13 mouse cellular contexts compared by ENCODE assay signal in genomic region chr15:80685603-80685895, GRCm38 (mm10). TPM values are rescaled to one million over a fixed set of nuclear protein-coding genes. Genes with fewer than 3 reads are reported as not detected.
A peak's percentile ranks its signal among the peaks of the same experiment; 100 is the strongest.
DNase-seq lines count a peak whose midpoint lies in the region; ATAC-seq and TF ChIP-seq lines count a peak whose summit lies in the region.
"Had no signal": no experiment of that assay in that cellular context is flagged by ENCODE, and none has a peak within 500 bp of the region (broad histone marks: within the 10 kb centered on the region; RNA-seq: fewer than 3 reads in every experiment).

No protein-coding gene starts in this region.

- H3K9me3 ChIP-seq in lung, postnatal 0 days (ENCODE audit: low read length) = no peaks in the 10 kb centered on the region
- no peaks in the 10 kb centered on the region for H3K9me3 ChIP-seq in embryonic facial prominence, embryonic 14.5 days (ENCODE audit: control insufficient read depth, low read length)
- no peaks in the 10 kb centered on the region for H3K9me3 ChIP-seq in forebrain, postnatal 0 days (ENCODE audit: low read length)
- no peaks in the 10 kb centered on the region for H3K9me3 ChIP-seq in midbrain, embryonic 13.5 days
- H3K9me3 ChIP-seq: embryonic facial prominence, embryonic 13.5 days; lung, embryonic 15.5 days had no signal

- TF ChIP-seq EP300 in lung, postnatal 0 days (IDR thresholded peaks at IDR 0.05) = no peak

- no peaks in the 10 kb centered on the region for H3K4me1 ChIP-seq in lung, postnatal 0 days (ENCODE audit: insufficient read depth, low read depth, low read length)
- no peaks in the 10 kb centered on the region for H3K4me1 ChIP-seq in embryonic facial prominence, embryonic 14.5 days (ENCODE audit: control insufficient read depth, insufficient read depth, low read length)
- no peaks in the 10 kb centered on the region for H3K4me1 ChIP-seq in forebrain, postnatal 0 days (ENCODE audit: insufficient read depth)
- peaks cover 39% of the 10 kb centered on the region for H3K4me1 ChIP-seq in midbrain, embryonic 13.5 days (replicated peaks)

- H3K4me2 ChIP-seq in lung, postnatal 0 days (replicated peaks; ENCODE audit: low read depth, low read length) = no peak overlapping the region
- no peak overlapping the region for H3K4me2 ChIP-seq in embryonic facial prominence, embryonic 14.5 days (ENCODE audit: low read depth, low read length)
- no peak overlapping the region for H3K4me2 ChIP-seq in forebrain, postnatal 0 days (ENCODE audit: low read depth)
- H3K4me2 ChIP-seq in midbrain, embryonic 13.5 days (replicated peaks) = no peak overlapping the region
- H3K4me2 ChIP-seq: embryonic facial prominence, embryonic 13.5 days; lung, embryonic 15.5 days had no signal

- no peak overlapping the region for H3K4me3 ChIP-seq in lung, postnatal 0 days (ENCODE audit: low read depth, low read length)
- no peak overlapping the region for H3K4me3 ChIP-seq in embryonic facial prominence, embryonic 14.5 days (ENCODE audit: low read depth, low read length)
- H3K4me3 ChIP-seq in forebrain, postnatal 0 days (ENCODE audit: low read depth, low read length) = no peak overlapping the region
- no peak overlapping the region for H3K4me3 ChIP-seq in midbrain, embryonic 13.5 days (replicated peaks)
- H3K4me3 ChIP-seq: embryonic facial prominence, embryonic 13.5 days; lung, embryonic 15.5 days had no signal

- no peaks in the 10 kb centered on the region for H3K36me3 ChIP-seq in lung, postnatal 0 days (ENCODE audit: insufficient read depth, low read length)
- no peaks in the 10 kb centered on the region for H3K36me3 ChIP-seq in embryonic facial prominence, embryonic 14.5 days (ENCODE audit: control insufficient read depth, insufficient read depth, low read length)
- no peaks in the 10 kb centered on the region for H3K36me3 ChIP-seq in forebrain, postnatal 0 days (ENCODE audit: insufficient read depth)
- no peaks in the 10 kb centered on the region for H3K36me3 ChIP-seq in midbrain, embryonic 13.5 days
- H3K36me3 ChIP-seq: embryonic facial prominence, embryonic 13.5 days; lung, embryonic 15.5 days had no signal

- peak; percentile 11; the same call in 1 of the 2 replicates for ATAC-seq in lung, postnatal 0 days
- ATAC-seq in embryonic facial prominence, embryonic 14.5 days (ENCODE audit: low read depth) = no peak
- peak; percentile 38; the same call in 1 of the 2 replicates for ATAC-seq in forebrain, postnatal 0 days
- peak; percentile 86 for ATAC-seq in midbrain, embryonic 13.5 days
- ATAC-seq: intestine, postnatal 0 days had no signal

- no peak for DNase-seq in lung, postnatal 0 days (ENCODE audit: low spot score)
- no peak for DNase-seq in lung, postnatal 25 days (ENCODE audit: low spot score)
- DNase-seq in embryonic facial prominence, embryonic 14.5 days (ENCODE audit: low spot score) = peak; percentile 19
- DNase-seq in forebrain, postnatal 0 days = no peak
- DNase-seq in adrenal gland, postnatal 36 days = no peak
- DNase-seq in layer of hippocampus, adult 8-10 months (ENCODE audit: low spot score in 2 of 2) = no peak
- DNase-seq: adrenal gland, adult 8-10 months; cerebellum, adult 11 months; layer of hippocampus, postnatal 36 days had no signal

- no peak for TF ChIP-seq CTCF in lung, postnatal 0 days (IDR thresholded peaks at IDR 0.05)
- no peak for TF ChIP-seq CTCF in forebrain, postnatal 0 days (IDR thresholded peaks at IDR 0.05; ENCODE audit: low read depth)

- H3K27me3 ChIP-seq in lung, postnatal 0 days (replicated peaks; ENCODE audit: insufficient read depth, low read length) = no peaks in the 10 kb centered on the region
- no peaks in the 10 kb centered on the region for H3K27me3 ChIP-seq in embryonic facial prominence, embryonic 14.5 days (replicated peaks; ENCODE audit: control insufficient read depth, insufficient read depth, low read length)
- H3K27me3 ChIP-seq in forebrain, postnatal 0 days (ENCODE audit: insufficient read depth, low read length) = no peaks in the 10 kb centered on the region
- 0 out of 2 replicates have a peak, but pooled peaks cover 3% of the 10 kb centered on the region for H3K27me3 ChIP-seq in midbrain, embryonic 13.5 days
- H3K27me3 ChIP-seq: lung, embryonic 15.5 days had no signal

- 52% methylated on average over 7 of the region's 7 CpGs for WGBS in lung, postnatal 0 days
- 33% methylated on average over 7 of the region's 7 CpGs for WGBS in embryonic facial prominence, embryonic 14.5 days
- WGBS in forebrain, postnatal 0 days = 51% methylated on average over 7 of the region's 7 CpGs
- 19% methylated on average over 7 of the region's 7 CpGs for WGBS in midbrain, embryonic 13.5 days

- H3K27ac ChIP-seq in lung, postnatal 0 days (ENCODE audit: low read length) = no peak overlapping the region
- no peak overlapping the region for H3K27ac ChIP-seq in embryonic facial prominence, embryonic 14.5 days (replicated peaks; ENCODE audit: low read depth, low read length)
- no peak overlapping the region for H3K27ac ChIP-seq in forebrain, postnatal 0 days (ENCODE audit: low read depth, low read length)
- H3K27ac ChIP-seq in midbrain, embryonic 13.5 days = peak overlapping the region; percentile 64; the same call in 1 of the 2 replicates
- H3K27ac ChIP-seq: embryonic facial prominence, embryonic 13.5 days; lung, embryonic 15.5 days had no signal

- H3K9ac ChIP-seq in lung, postnatal 0 days (replicated peaks; ENCODE audit: low read depth) = no peak overlapping the region
- no peak overlapping the region for H3K9ac ChIP-seq in embryonic facial prominence, embryonic 14.5 days (ENCODE audit: low read depth, low read length)
- H3K9ac ChIP-seq in forebrain, postnatal 0 days = no peak overlapping the region
- H3K9ac ChIP-seq in midbrain, embryonic 13.5 days (replicated peaks) = no peak overlapping the region
- H3K9ac ChIP-seq: embryonic facial prominence, embryonic 13.5 days; lung, embryonic 15.5 days had no signal

RNA-seq across cellular contexts. Expression of gene Fam83f, which starts 13.9 kb away (rescaled TPM):
- 0.73 and 0.80 TPM in 2 replicates for polyA plus RNA-seq in lung, postnatal 0 days (2015; fragmentation: Nextera tagmentation; extraction: Ambion mirVana)
- polyA plus RNA-seq in embryonic facial prominence, embryonic 14.5 days (2014; fragmentation: Nextera tagmentation; extraction: Ambion mirVana) = 2.2 and 2.9 TPM in 2 replicates
- 0.23 and 1.1 TPM in 2 replicates for total RNA-seq in forebrain, postnatal 0 days (2014; rRNA removed)
- 0.11 and 0.36 TPM in 2 replicates for polyA plus RNA-seq in forebrain, postnatal 0 days (2015; fragmentation: Nextera tagmentation; extraction: Ambion mirVana)
- 0.19 and 0.27 TPM in 2 replicates for polyA plus RNA-seq in midbrain, embryonic 13.5 days (2015; fragmentation: Nextera tagmentation; extraction: Ambion mirVana)
- total RNA-seq in adrenal gland, postnatal 36 days (2021) = under 1 TPM; 0.13 to 0.16 TPM
- under 1 TPM; 0.16 to 0.32 (median 0.23) TPM for total RNA-seq in layer of hippocampus, adult 8-10 months (2022)
- total RNA-seq: layer of hippocampus, postnatal 36 days had no signal

RNA-seq across cellular contexts. Expression of gene Tnrc6b, which starts 25.6 kb away (rescaled TPM):
- 10.1 and 11.7 TPM in 2 replicates for polyA plus RNA-seq in lung, postnatal 0 days (2015; fragmentation: Nextera tagmentation; extraction: Ambion mirVana)
- 12.5 and 16.1 TPM in 2 replicates for polyA plus RNA-seq in embryonic facial prominence, embryonic 14.5 days (2014; fragmentation: Nextera tagmentation; extraction: Ambion mirVana)
- total RNA-seq in forebrain, postnatal 0 days (2014; rRNA removed) = 21.8 and 24.0 TPM in 2 replicates
- 10.3 and 21.0 TPM in 2 replicates for polyA plus RNA-seq in forebrain, postnatal 0 days (2015; fragmentation: Nextera tagmentation; extraction: Ambion mirVana)
- polyA plus RNA-seq in midbrain, embryonic 13.5 days (2015; fragmentation: Nextera tagmentation; extraction: Ambion mirVana) = 48.7 and 51.0 TPM in 2 replicates
- total RNA-seq in adrenal gland, postnatal 36 days (2021) = 10 to 100 TPM; 46.5 to 56.9 TPM
- 100 to 1,000 TPM in 3 of 4 experiments, 10 to 100 TPM in 1; 93.3 to 145 (median 128) TPM for total RNA-seq in layer of hippocampus, adult 8-10 months (2022)
